Comparison of ENCODE assay signal across 28 mouse cellular contexts in the genomic region with DNA sequence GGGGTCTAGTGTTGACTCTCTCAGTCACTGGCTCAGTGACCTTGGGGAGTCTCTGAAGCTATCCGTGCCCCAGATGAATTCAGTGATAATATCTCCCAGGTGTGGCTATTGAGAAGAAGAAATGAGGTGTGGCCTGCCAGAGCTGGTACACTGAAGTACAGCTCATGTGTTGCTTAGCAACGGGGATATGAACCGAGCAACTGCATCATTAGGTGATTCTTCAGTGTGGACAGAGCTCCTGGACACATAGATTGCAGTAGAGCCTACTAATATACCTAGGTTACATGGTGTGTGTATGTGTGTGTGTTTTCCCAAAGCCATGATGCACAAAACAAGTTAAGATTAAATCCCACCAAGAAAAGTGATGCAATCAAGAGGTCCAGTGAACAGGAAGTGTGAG.
DNase-seq lines count a peak whose midpoint lies in the region; ATAC-seq and TF ChIP-seq lines count a peak whose summit lies in the region.
"Had no signal": no experiment of that assay in that cellular context is flagged by ENCODE, and none has a peak within 500 bp of the region (broad histone marks: within the 10 kb centered on the region; RNA-seq: fewer than 3 reads in every experiment).

No protein-coding gene starts in this region.

- TF ChIP-seq EP300 in lung, postnatal 0 days (IDR thresholded peaks at IDR 0.05): no peak

- WGBS in hindbrain, embryonic 14.5 days: 54% methylated on average over 3 of the region's 3 CpGs
- 76% methylated on average over 3 of the region's 3 CpGs for WGBS in hindbrain, embryonic 11.5 days
- WGBS in midbrain, embryonic 16.5 days: 56% methylated on average over 3 of the region's 3 CpGs
- 79% methylated on average over 3 of the region's 3 CpGs for WGBS in midbrain, embryonic 11.5 days
- WGBS in neural tube, embryonic 14.5 days: 60% methylated on average over 3 of the region's 3 CpGs
- 59% methylated on average over 3 of the region's 3 CpGs for WGBS in lung, postnatal 0 days

- no peak for DNase-seq in hindbrain, embryonic 14.5 days (ENCODE audit: low spot score)
- no peak for DNase-seq in hindbrain, embryonic 11.5 days (ENCODE audit: low spot score)
- DNase-seq in midbrain, embryonic 11.5 days (ENCODE audit: low spot score, missing footprints): no peak
- DNase-seq in left cerebral cortex, adult 9 months (ENCODE audit: low spot score in 2 of 2): no peak
- DNase-seq in lung, postnatal 0 days (ENCODE audit: low spot score): no peak
- DNase-seq: adrenal gland, adult 2 months; cerebellum, adult 11-12 months; cerebellum, adult 9-11 months; embryo, embryonic 11 days; gastrocnemius, postnatal 14 days; heart, adult 11 months; kidney, adult 11 months; kidney, postnatal 14 days; layer of hippocampus, adult 9-11 months; liver, postnatal 0 days; lung, postnatal 4 days; thymus, adult 2 months had no signal

- H3K9me3 ChIP-seq in hindbrain, embryonic 14.5 days (ENCODE audit: control insufficient read depth, low read length): no peaks in the 10 kb centered on the region
- no peaks in the 10 kb centered on the region for H3K9me3 ChIP-seq in hindbrain, embryonic 11.5 days (ENCODE audit: control insufficient read depth, low read length)
- no peaks in the 10 kb centered on the region for H3K9me3 ChIP-seq in midbrain, embryonic 16.5 days (replicated peaks; ENCODE audit: control insufficient read depth, low read length, poor library complexity, severe bottlenecking)
- no peaks in the 10 kb centered on the region for H3K9me3 ChIP-seq in midbrain, embryonic 11.5 days (ENCODE audit: control insufficient read depth, low read length)
- H3K9me3 ChIP-seq in neural tube, embryonic 14.5 days (ENCODE audit: control insufficient read depth, low read length): no peaks in the 10 kb centered on the region
- H3K9me3 ChIP-seq in lung, postnatal 0 days (ENCODE audit: low read length): no peaks in the 10 kb centered on the region
- H3K9me3 ChIP-seq: embryonic facial prominence, embryonic 12.5 days; heart, embryonic 10.5 days; heart, embryonic 15.5 days; limb, embryonic 12.5 days; megakaryocyte, embryonic 14.5 days had no signal

- H3K9ac ChIP-seq in hindbrain, embryonic 14.5 days: no peak overlapping the region
- no peak overlapping the region for H3K9ac ChIP-seq in hindbrain, embryonic 11.5 days (ENCODE audit: low read depth, low read length)
- no peak overlapping the region for H3K9ac ChIP-seq in midbrain, embryonic 16.5 days (ENCODE audit: low read depth, low read length)
- no peak overlapping the region for H3K9ac ChIP-seq in midbrain, embryonic 11.5 days (ENCODE audit: low read length)
- no peak overlapping the region for H3K9ac ChIP-seq in neural tube, embryonic 14.5 days (replicated peaks; ENCODE audit: low read depth, low read length)
- no peak overlapping the region for H3K9ac ChIP-seq in lung, postnatal 0 days (replicated peaks; ENCODE audit: low read depth)
- H3K9ac ChIP-seq: embryonic facial prominence, embryonic 12.5 days; heart, embryonic 15.5 days; limb, embryonic 12.5 days; liver, postnatal 0 days had no signal

- no peaks in the 10 kb centered on the region for H3K27me3 ChIP-seq in hindbrain, embryonic 14.5 days (ENCODE audit: control insufficient read depth, insufficient read depth, low read length)
- H3K27me3 ChIP-seq in hindbrain, embryonic 11.5 days (ENCODE audit: control insufficient read depth, insufficient read depth, low read length): no peaks in the 10 kb centered on the region
- no peaks in the 10 kb centered on the region for H3K27me3 ChIP-seq in midbrain, embryonic 16.5 days (ENCODE audit: control insufficient read depth, insufficient read depth, low read depth, low read length)
- H3K27me3 ChIP-seq in midbrain, embryonic 11.5 days (ENCODE audit: control insufficient read depth, insufficient read depth, low read length): no peaks in the 10 kb centered on the region
- no peaks in the 10 kb centered on the region for H3K27me3 ChIP-seq in neural tube, embryonic 14.5 days (ENCODE audit: control insufficient read depth, insufficient read depth, low read length)
- H3K27me3 ChIP-seq in lung, postnatal 0 days (replicated peaks; ENCODE audit: insufficient read depth, low read length): no peaks in the 10 kb centered on the region
- H3K27me3 ChIP-seq: embryonic facial prominence, embryonic 12.5 days; heart, embryonic 15.5 days; limb, embryonic 12.5 days; megakaryocyte, embryonic 14.5 days had no signal

- no peak overlapping the region for H3K4me3 ChIP-seq in hindbrain, embryonic 14.5 days (replicated peaks; ENCODE audit: low read length)
- H3K4me3 ChIP-seq in hindbrain, embryonic 11.5 days (ENCODE audit: low read depth, low read length): no peak overlapping the region
- H3K4me3 ChIP-seq in midbrain, embryonic 16.5 days (ENCODE audit: low read depth, low read length): no peak overlapping the region
- no peak overlapping the region for H3K4me3 ChIP-seq in midbrain, embryonic 11.5 days (ENCODE audit: low read depth, low read length)
- no peak overlapping the region for H3K4me3 ChIP-seq in neural tube, embryonic 14.5 days (ENCODE audit: low read depth, low read length)
- no peak overlapping the region for H3K4me3 ChIP-seq in lung, postnatal 0 days (ENCODE audit: low read depth, low read length)
- H3K4me3 ChIP-seq: embryonic facial prominence, embryonic 12.5 days; heart, embryonic 10.5 days; heart, embryonic 15.5 days; limb, embryonic 12.5 days had no signal

- TF ChIP-seq CTCF in lung, postnatal 0 days (IDR thresholded peaks at IDR 0.05): no peak

- peaks cover 6% of the 10 kb centered on the region; the same call in 1 of the 2 replicates for H3K4me1 ChIP-seq in hindbrain, embryonic 14.5 days (replicated peaks; ENCODE audit: control insufficient read depth, insufficient read depth, low read length)
- no peaks in the 10 kb centered on the region for H3K4me1 ChIP-seq in hindbrain, embryonic 11.5 days (replicated peaks; ENCODE audit: control insufficient read depth, insufficient read depth, low read length)
- peaks cover 7% of the 10 kb centered on the region for H3K4me1 ChIP-seq in midbrain, embryonic 16.5 days (ENCODE audit: control insufficient read depth, insufficient read depth, low read length)
- H3K4me1 ChIP-seq in midbrain, embryonic 11.5 days (ENCODE audit: control insufficient read depth, insufficient read depth, low read length): peaks cover 3% of the 10 kb centered on the region; the same call in 1 of the 2 replicates
- H3K4me1 ChIP-seq in neural tube, embryonic 14.5 days (ENCODE audit: control insufficient read depth, insufficient read depth, low read length): peaks cover 5% of the 10 kb centered on the region; the same call in 1 of the 2 replicates
- H3K4me1 ChIP-seq in lung, postnatal 0 days (ENCODE audit: insufficient read depth, low read depth, low read length): peaks cover 13% of the 10 kb centered on the region; the same call in 1 of the 2 replicates

- no peaks in the 10 kb centered on the region for H3K36me3 ChIP-seq in hindbrain, embryonic 14.5 days (replicated peaks; ENCODE audit: control insufficient read depth, insufficient read depth)
- H3K36me3 ChIP-seq in hindbrain, embryonic 11.5 days (ENCODE audit: control insufficient read depth, insufficient read depth, low read length): no peaks in the 10 kb centered on the region
- H3K36me3 ChIP-seq in midbrain, embryonic 16.5 days (ENCODE audit: control insufficient read depth, insufficient read depth, low read length): no peaks in the 10 kb centered on the region
- H3K36me3 ChIP-seq in midbrain, embryonic 11.5 days (ENCODE audit: control insufficient read depth, insufficient read depth, low read length): no peaks in the 10 kb centered on the region
- no peaks in the 10 kb centered on the region for H3K36me3 ChIP-seq in neural tube, embryonic 14.5 days (ENCODE audit: control insufficient read depth, insufficient read depth, low read length)
- no peaks in the 10 kb centered on the region for H3K36me3 ChIP-seq in lung, postnatal 0 days (ENCODE audit: insufficient read depth, low read length)
- H3K36me3 ChIP-seq: embryonic facial prominence, embryonic 12.5 days; heart, embryonic 10.5 days; heart, embryonic 15.5 days; limb, embryonic 12.5 days had no signal

- peak overlapping the region; percentile 59 for H3K27ac ChIP-seq in hindbrain, embryonic 14.5 days
- H3K27ac ChIP-seq in hindbrain, embryonic 11.5 days (ENCODE audit: low read depth, low read length): no peak overlapping the region
- H3K27ac ChIP-seq in midbrain, embryonic 16.5 days (ENCODE audit: low read length): peak overlapping the region; percentile 47; the same call in 1 of the 2 replicates
- no peak overlapping the region for H3K27ac ChIP-seq in midbrain, embryonic 11.5 days (ENCODE audit: low read depth, low read length)
- peak overlapping the region; percentile 10; the same call in 1 of the 2 replicates for H3K27ac ChIP-seq in neural tube, embryonic 14.5 days (ENCODE audit: low read depth, low read length)
- no peak overlapping the region for H3K27ac ChIP-seq in lung, postnatal 0 days (ENCODE audit: low read length)
- H3K27ac ChIP-seq: embryonic facial prominence, embryonic 12.5 days; heart, embryonic 10.5 days; heart, embryonic 15.5 days; limb, embryonic 12.5 days had no signal

- ATAC-seq in hindbrain, embryonic 14.5 days (ENCODE audit: low FRiP score): peak; percentile 60; the same call in 1 of the 2 replicates
- ATAC-seq in hindbrain, embryonic 11.5 days (ENCODE audit: low FRiP score): no peak
- peak; percentile 81 for ATAC-seq in midbrain, embryonic 16.5 days
- ATAC-seq in midbrain, embryonic 11.5 days (ENCODE audit: low FRiP score): no peak
- peak; percentile 39; the same call in 1 of the 2 replicates for ATAC-seq in granulocyte monocyte progenitor cell, adult 5-6 weeks (replicated peaks; ENCODE audit: poor library complexity, severe bottlenecking)
- ATAC-seq in neural tube, embryonic 14.5 days (ENCODE audit: low read depth): peak; percentile 38; the same call in 1 of the 2 replicates
- ATAC-seq in lung, postnatal 0 days: no peak
- ATAC-seq: activated CD4-positive, CD25-positive, alpha-beta regulatory T cell, adult 4 months; forebrain, embryonic 14.5 days; inflammation-experienced regulatory T-cells, adult 6 months; liver, postnatal 0 days had no signal

- H3K4me2 ChIP-seq in hindbrain, embryonic 14.5 days (replicated peaks): no peak overlapping the region
- no peak overlapping the region for H3K4me2 ChIP-seq in hindbrain, embryonic 11.5 days (replicated peaks; ENCODE audit: low read depth, low read length)
- no peak overlapping the region for H3K4me2 ChIP-seq in midbrain, embryonic 16.5 days (ENCODE audit: low read length)
- H3K4me2 ChIP-seq in midbrain, embryonic 11.5 days: no peak overlapping the region
- H3K4me2 ChIP-seq in neural tube, embryonic 14.5 days (ENCODE audit: low read depth, low read length): no peak overlapping the region
- H3K4me2 ChIP-seq in lung, postnatal 0 days (replicated peaks; ENCODE audit: low read depth, low read length): no peak overlapping the region
- H3K4me2 ChIP-seq: embryonic facial prominence, embryonic 12.5 days; heart, embryonic 15.5 days; limb, embryonic 12.5 days had no signal

Comparison
In these comparisons a context has a peak if more than half of its experiments do, and no peak if none do; other contexts are left out.
1. ATAC-seq: peak in hindbrain, embryonic 14.5 days (single experiment), midbrain, embryonic 16.5 days (single experiment), granulocyte monocyte progenitor cell, adult 5-6 weeks (single experiment) and neural tube, embryonic 14.5 days (single experiment); none in hindbrain, embryonic 11.5 days (single experiment), midbrain, embryonic 11.5 days (single experiment) and lung, postnatal 0 days (single experiment).
2. H3K27ac ChIP-seq: peak in hindbrain, embryonic 14.5 days (single experiment), midbrain, embryonic 16.5 days (single experiment) and neural tube, embryonic 14.5 days (single experiment); none in hindbrain, embryonic 11.5 days (single experiment), midbrain, embryonic 11.5 days (single experiment) and lung, postnatal 0 days (single experiment).